Mouse (Mus musculus) forebrain, embryonic 16.5 days (tissue): ENCODE data around the gene Slc23a2. TPM values are rescaled to one million over a fixed set of nuclear protein-coding genes. Genes with fewer than 3 reads are reported as not detected.

Source experiments
- ATAC-seq: fragments of 200-750 bp; cut with Nextera tagmentation; 2 replicates; pipeline ENCODE4 v1.8.0; 2017; ENCODE audit warnings: mild to moderate bottlenecking, moderate library complexity
- H3K27ac ChIP-seq: fragments of 300-500 bp; sonication (generic); 2 replicates; pipeline ENCODE4 v1.5.1; 2014; ENCODE audit warnings: low read length, control low read depth
- H3K27me3 ChIP-seq: fragments of 300-500 bp; sonication (generic); replicated peaks from 2 replicates; pipeline ENCODE4 v1.6.1; 2014; ENCODE audit warnings: low read length; ENCODE audit not compliant: control insufficient read depth, insufficient read depth
- H3K36me3 ChIP-seq: fragments of 300-500 bp; sonication (generic); 2 replicates; pipeline ENCODE4 v1.6.1; 2014; ENCODE audit not compliant: control insufficient read depth, insufficient read depth
- H3K4me1 ChIP-seq: fragments of 300-500 bp; sonication (generic); replicated peaks from 2 replicates; pipeline ENCODE4 v1.6.1; 2014; ENCODE audit warnings: low read length; ENCODE audit not compliant: control insufficient read depth, insufficient read depth
- H3K4me2 ChIP-seq: fragments of 300-500 bp; sonication (generic); 2 replicates; pipeline ENCODE4 v1.6.1; 2014; ENCODE audit warnings: mild to moderate bottlenecking, low read length, control low read depth
- H3K4me3 ChIP-seq: fragments of 300-500 bp; sonication (generic); replicated peaks from 2 replicates; pipeline ENCODE4 v1.5.1; 2014; ENCODE audit warnings: mild to moderate bottlenecking, low read length, control low read depth
- H3K9ac ChIP-seq: fragments of 300-500 bp; sonication (generic); replicated peaks from 2 replicates; pipeline ENCODE4 v1.6.1; 2014; ENCODE audit warnings: low read depth, low read length, control low read depth
- H3K9me3 ChIP-seq: fragments of 300-500 bp; sonication (generic); 2 replicates; pipeline ENCODE4 v1.6.1; 2016; ENCODE audit warnings: low read length; ENCODE audit not compliant: control insufficient read depth
- WGBS: fragments of 180-500 bp; shearing (Covaris S2); extraction: QIAGEN DNeasy Blood & Tissue Kit; methylation state at CpG from one replicate; pipeline ENCODE4 v1.1.7; 2014; 5-methylcytosine and 5-hydroxymethylcytosine counted together
- polyA plus RNA-seq: library from polyadenylated mRNA; unstranded; fragments of >200 nt; fragmentation: Nextera tagmentation; extraction: Ambion mirVana; gene quantifications from 2 replicates; pipeline ENCODE4 v1.2.1, GENCODE M21; 2015

The Slc23a2 gene
- polyA plus RNA-seq, 1 experiment from 2014 or later: 32.7 TPM

- H3K27me3 ChIP-seq: no peaks in the 10 kb centered on the region
- H3K4me2 ChIP-seq: no peak overlapping the region
- H3K9me3 ChIP-seq: no peaks in the 10 kb centered on the region
- ATAC-seq: no peak
- no peak overlapping the region for H3K27ac ChIP-seq
- H3K36me3 ChIP-seq: no peaks in the 10 kb centered on the region
- no peak overlapping the region for H3K9ac ChIP-seq
- peaks cover 27% of the 10 kb centered on the region for H3K4me1 ChIP-seq
- no peak overlapping the region for H3K4me3 ChIP-seq
- WGBS: 65% methylated on average over 3 of the region's 3 CpGs
Measured at GRCm38 (mm10) chr2:132110702-132111101, 34.2 kb downstream of the Slc23a2 start.

DNA sequence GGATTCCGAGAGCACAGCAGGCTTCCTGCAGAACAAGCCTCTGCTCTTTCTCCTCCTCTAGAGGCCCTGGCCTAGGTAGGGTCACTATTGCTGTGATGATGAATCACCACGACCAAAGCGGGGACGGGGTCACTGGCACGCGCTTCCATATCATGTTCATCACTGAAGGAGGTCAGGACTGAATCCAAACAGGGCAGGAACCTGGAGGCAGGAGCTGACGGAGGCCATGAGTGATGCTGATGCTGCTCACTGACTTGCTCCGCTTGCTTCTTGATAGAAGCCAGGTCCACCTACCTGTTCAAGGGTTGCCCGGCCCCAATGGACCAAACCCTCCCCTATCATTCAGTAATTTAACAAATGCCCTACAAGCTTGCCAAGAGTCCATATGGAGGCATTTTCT is 35.9 kb downstream of the Slc23a2 start:
- ATAC-seq: no peak
- WGBS: 95% methylated on average over 9 of the region's 9 CpGs
- H3K4me2 ChIP-seq: no peak overlapping the region
- no peaks in the 10 kb centered on the region for H3K36me3 ChIP-seq
- H3K9me3 ChIP-seq: no peaks in the 10 kb centered on the region
- H3K27me3 ChIP-seq: no peaks in the 10 kb centered on the region
- no peak overlapping the region for H3K4me3 ChIP-seq
- H3K9ac ChIP-seq: no peak overlapping the region
- H3K4me1 ChIP-seq: peaks cover 25% of the 10 kb centered on the region
- no peak overlapping the region for H3K27ac ChIP-seq

DNA sequence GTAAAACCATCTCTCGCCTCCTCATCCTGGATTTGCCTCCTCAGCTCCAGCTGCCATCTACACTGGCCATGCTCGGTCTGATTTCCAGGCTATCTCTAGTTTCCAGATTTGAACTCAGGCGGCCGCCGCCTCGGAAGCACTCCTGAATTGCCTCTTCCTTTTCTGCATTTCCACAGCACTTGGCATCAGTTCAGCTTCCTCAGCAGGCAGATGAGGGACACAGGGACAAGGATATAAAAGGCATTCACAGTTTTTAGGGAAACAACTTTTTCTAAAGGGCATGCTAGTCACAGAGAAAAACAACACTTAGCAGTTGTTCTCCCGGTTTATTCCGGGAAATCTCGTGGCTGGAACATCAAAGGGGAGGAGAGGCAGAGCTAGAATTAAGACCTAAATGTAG is 37.3 kb downstream of the Slc23a2 start:
- H3K9ac ChIP-seq: no peak overlapping the region
- H3K4me3 ChIP-seq: no peak overlapping the region
- no peaks in the 10 kb centered on the region for H3K36me3 ChIP-seq
- WGBS: 54% methylated on average over 9 of the region's 9 CpGs
- no peaks in the 10 kb centered on the region for H3K27me3 ChIP-seq
- ATAC-seq: no peak
- H3K4me1 ChIP-seq: peaks cover 25% of the 10 kb centered on the region
- H3K9me3 ChIP-seq: no peaks in the 10 kb centered on the region
- no peak overlapping the region for H3K27ac ChIP-seq
- no peak overlapping the region for H3K4me2 ChIP-seq

- no peak overlapping the region for H3K4me3 ChIP-seq
- H3K9ac ChIP-seq: no peak overlapping the region
- H3K4me1 ChIP-seq: peaks cover 16% of the 10 kb centered on the region
- ATAC-seq: no peak
- no peak overlapping the region for H3K27ac ChIP-seq
- H3K36me3 ChIP-seq: no peaks in the 10 kb centered on the region
- 61% methylated on average over 5 of the region's 5 CpGs for WGBS
- no peaks in the 10 kb centered on the region for H3K9me3 ChIP-seq
- no peaks in the 10 kb centered on the region for H3K27me3 ChIP-seq
- H3K4me2 ChIP-seq: no peak overlapping the region
Measured at GRCm38 (mm10) chr2:132106069-132106468, 38.8 kb downstream of the Slc23a2 start.

- Histone ChIP-seq H3K27ac (no peak overlapping the region), H3K9ac (no peak overlapping the region), H3K4me1 (peaks cover 16% of the 10 kb centered on the region; the same call in 1 of the 2 replicates), H3K4me2 (no peak overlapping the region), H3K9me3 (no peaks in the 10 kb centered on the region), H3K27me3 (no peaks in the 10 kb centered on the region), H3K36me3 (no peaks in the 10 kb centered on the region), H3K4me3 (no peak overlapping the region)
- 19% methylated on average over 8 of the region's 8 CpGs for WGBS
- no peak for ATAC-seq
Measured at GRCm38 (mm10) chr2:132103265-132103664, 41.6 kb downstream of the Slc23a2 start.

DNA sequence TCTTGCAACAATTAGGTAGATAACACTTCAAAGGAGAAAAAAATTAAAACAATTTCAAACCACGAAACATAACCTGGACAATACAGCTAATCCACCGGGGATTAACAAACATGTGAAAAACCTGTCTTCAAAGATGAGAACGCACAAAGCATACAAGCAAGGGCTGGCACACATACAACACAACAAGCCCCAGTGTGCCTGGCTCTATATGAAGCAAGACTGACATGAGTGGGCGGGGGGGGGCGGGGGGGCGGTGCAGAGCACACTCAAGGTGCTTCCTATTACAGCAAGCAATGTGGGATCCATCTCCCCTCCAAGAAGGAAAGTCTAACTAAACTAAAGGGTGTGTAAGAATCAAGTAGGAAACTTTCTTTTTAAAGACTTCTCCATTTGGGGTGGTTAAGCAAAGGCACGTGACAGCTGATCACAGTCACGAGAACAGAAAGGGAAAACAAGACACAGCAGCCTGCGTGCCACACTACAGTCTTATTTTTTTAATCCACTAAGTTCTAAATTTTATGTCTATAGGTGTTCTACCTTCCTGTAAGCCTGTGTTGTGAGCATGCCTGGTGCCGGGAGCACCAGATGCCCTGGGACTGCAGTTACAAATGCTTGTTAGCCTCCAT is 42.3 kb downstream of the Slc23a2 start:
- no peak overlapping the region for H3K9ac ChIP-seq
- H3K9me3 ChIP-seq: no peaks in the 10 kb centered on the region
- H3K36me3 ChIP-seq: no peaks in the 10 kb centered on the region
- H3K27ac ChIP-seq: no peak overlapping the region
- no peaks in the 10 kb centered on the region for H3K27me3 ChIP-seq
- WGBS: 73% methylated on average over 10 of the region's 10 CpGs
- H3K4me1 ChIP-seq: peaks cover 10% of the 10 kb centered on the region; the same call in 1 of the 2 replicates
- ATAC-seq: no peak
- no peak overlapping the region for H3K4me3 ChIP-seq
- no peak overlapping the region for H3K4me2 ChIP-seq

DNA sequence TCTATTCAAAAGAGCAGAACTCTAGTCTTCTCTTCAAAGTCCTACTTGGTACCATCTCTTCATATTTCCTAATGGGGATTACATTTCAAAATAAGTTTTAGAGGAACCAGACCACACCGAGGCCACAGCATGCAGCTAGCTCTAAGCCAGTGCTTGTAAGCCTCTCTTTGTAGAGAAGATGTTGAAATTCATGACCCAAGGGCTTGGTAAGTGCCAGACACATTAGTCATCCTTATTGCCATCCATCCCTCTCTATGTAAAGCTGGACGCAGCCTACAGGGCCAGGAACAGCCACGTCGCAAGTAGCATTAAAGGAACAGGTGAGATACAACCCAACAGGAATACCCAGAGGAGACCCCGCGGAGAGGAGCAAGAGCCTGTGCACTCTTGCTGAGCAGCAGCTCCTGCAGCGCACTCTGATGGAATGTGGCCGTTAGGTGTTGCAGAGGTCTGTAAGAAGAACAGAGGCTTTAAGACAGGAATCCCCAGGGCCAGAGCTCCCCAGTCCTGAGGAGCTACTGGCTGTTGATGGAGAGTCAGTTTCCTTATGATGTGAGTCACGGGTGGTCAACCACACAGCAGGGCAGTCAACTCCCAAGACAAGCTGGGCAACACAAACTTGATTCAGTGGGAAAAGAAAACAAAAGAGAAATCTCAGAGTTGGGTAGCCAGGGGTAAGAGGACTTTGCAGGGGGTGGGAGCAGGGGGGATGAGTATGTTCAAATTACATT is 45.8 kb downstream of the Slc23a2 start:
- Histone ChIP-seq H3K9ac (no peak overlapping the region), H3K9me3 (no peaks in the 10 kb centered on the region), H3K27ac (no peak overlapping the region), H3K27me3 (no peaks in the 10 kb centered on the region), H3K4me3 (no peak overlapping the region), H3K4me1 (peaks cover 3% of the 10 kb centered on the region; the same call in 1 of the 2 replicates), H3K36me3 (no peaks in the 10 kb centered on the region), H3K4me2 (no peak overlapping the region)
- ATAC-seq: no peak
- 74% methylated on average over 9 of the region's 9 CpGs for WGBS

GRCm38 (mm10) chr2:132098365-132098764 is 46.5 kb downstream of the Slc23a2 start:
- WGBS: 89% methylated on average over 4 of the region's 4 CpGs
- no peaks in the 10 kb centered on the region for H3K9me3 ChIP-seq

DNA sequence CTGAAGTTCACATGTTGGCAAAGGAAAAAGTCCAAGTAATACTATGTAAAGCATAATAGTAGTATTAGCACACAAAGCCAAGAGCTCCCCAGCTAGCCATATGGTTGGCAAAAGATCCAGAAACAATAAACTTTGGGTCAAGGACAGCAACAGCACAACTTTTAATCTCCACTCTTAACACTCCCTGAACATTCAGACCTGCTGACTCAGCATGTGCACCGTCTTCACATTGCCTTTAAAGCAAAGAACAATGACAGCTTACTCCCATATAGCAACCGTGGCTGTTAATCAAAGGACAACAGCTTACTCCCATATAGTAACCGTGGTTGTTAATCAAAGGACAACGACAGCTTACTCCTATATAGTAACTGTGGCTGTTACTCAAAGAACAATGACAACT is 48.3 kb downstream of the Slc23a2 start:
- Histone ChIP-seq H3K9me3 (no peaks in the 10 kb centered on the region), H3K4me3 (no peak overlapping the region), H3K36me3 (no peaks in the 10 kb centered on the region), H3K4me2 (no peak overlapping the region), H3K27me3 (no peaks in the 10 kb centered on the region), H3K4me1 (no peaks in the 10 kb centered on the region; the same call in 1 of the 2 replicates), H3K9ac (no peak overlapping the region), H3K27ac (no peak overlapping the region)
- ATAC-seq: no peak
- WGBS: 58% methylated on average over 4 of the region's 4 CpGs

More at GRCm38 (mm10) chr2:132098365-132098764, 46.5 kb downstream of the Slc23a2 start:
- Histone ChIP-seq H3K36me3 (no peaks in the 10 kb centered on the region), H3K27ac (no peak overlapping the region), H3K9ac (no peak overlapping the region), H3K4me1 (peaks cover 2% of the 10 kb centered on the region; the same call in 1 of the 2 replicates), H3K4me2 (no peak overlapping the region), H3K27me3 (no peaks in the 10 kb centered on the region), H3K4me3 (no peak overlapping the region)
- ATAC-seq: no peak
